Mouse (Mus musculus): ENCODE measurements around the gene Arl5a.

DNA sequence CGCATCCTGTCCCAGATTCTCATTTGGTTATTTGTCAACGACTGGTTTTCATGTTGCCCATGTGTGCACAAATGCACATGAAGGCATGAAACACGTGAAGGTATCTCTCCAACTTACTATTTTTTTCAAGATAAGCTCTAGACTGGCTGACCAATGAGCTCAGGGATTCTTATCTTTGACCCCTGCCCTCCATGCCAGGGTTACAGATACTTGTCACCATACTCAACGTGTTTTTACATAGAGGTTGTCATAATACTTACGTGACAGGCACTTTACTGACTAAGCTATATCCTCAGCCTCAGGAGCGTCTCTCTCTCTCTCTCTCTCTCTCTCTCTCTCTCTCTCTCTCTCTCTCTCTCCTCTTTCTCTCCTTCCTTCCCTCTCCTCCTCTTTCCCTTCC, 38.2 kb downstream of the Arl5a start:
- TF ChIP-seq CTCF (IDR thresholded peaks at IDR 0.05; ENCODE audit: extremely low read depth, insufficient read depth, insufficient read length, insufficient replicate concordance) (no peak), POLR2A (IDR thresholded peaks at IDR 0.05; ENCODE audit: low read depth, low read length) (no peak)

Measured in spleen, adult 2 months (tissue).